Mouse (Mus musculus): ENCODE measurements around the gene Zfp57. TPM values are rescaled to one million over a fixed set of nuclear protein-coding genes. Genes with fewer than 3 reads are reported as not detected.

The Zfp57 gene
- total RNA-seq, 2 experiments from 2014 or later = 16.7 to 17.8 TPM

- TF ChIP-seq CTCF (IDR thresholded peaks at IDR 0.05) = peak; percentile 41
- Histone ChIP-seq H3K4me3 (peak overlapping the region; percentile 83), H3K27ac (peak overlapping the region; percentile 12; the same call in 1 of the 2 replicates)
- DNase-seq (ENCODE audit: extremely low spot score in 1 of 2, low spot score in 2 of 2) = no peak
- intact Hi-C loops (cut with DNase I) = loop anchor here (1.0 to 10.0 kb wide), 6 partner anchors 51 to 773 kb away; partner anchors contain the start of genes Trim26, Trim39, Znrd1 and Znrd1as
These were observed 47.0 kb downstream of the Zfp57 start for GRCm38 (mm10) chr17:37047981-37048380.

GRCm38 (mm10) chr17:37048383-37048782, 47.4 kb downstream of the Zfp57 start:
- TF ChIP-seq CTCF (IDR thresholded peaks at IDR 0.05) = no peak
- intact Hi-C loops (cut with DNase I) = loop anchor here (10.0 kb wide), 1 partner anchor 774 kb away; the partner anchor contains the start of gene Trim39

GRCm38 (mm10) chr17:37049570-37050310, 48.8 kb downstream of the Zfp57 start:
- H3K27ac ChIP-seq = peak overlapping the region; percentile 94
- intact Hi-C loops (cut with DNase I) = loop anchor here (10.0 kb wide), 1 partner anchor 775 kb away; the partner anchor contains the start of gene Trim39
- DNase-seq (ENCODE audit: extremely low spot score in 1 of 2, low spot score in 2 of 2) = peak; percentile 86 to 89
- TF ChIP-seq CTCF (IDR thresholded peaks at IDR 0.05) = peak; percentile 80
- H3K4me3 ChIP-seq = peak overlapping the region; percentile 80

More at GRCm38 (mm10) chr17:37048383-37048782, 47.4 kb downstream of the Zfp57 start:
- Histone ChIP-seq H3K27ac (peak overlapping the region; percentile 12; the same call in 1 of the 2 replicates), H3K4me3 (peak overlapping the region; percentile 40)
- DNase-seq (ENCODE audit: extremely low spot score in 1 of 2, low spot score in 2 of 2) = no peak

GRCm38 (mm10) chr17:37050399-37050798, 49.4 kb downstream of the Zfp57 start:
- peak; percentile 93 to 96 for DNase-seq (ENCODE audit: extremely low spot score in 1 of 2, low spot score in 2 of 2)
- Histone ChIP-seq H3K4me3 (peak overlapping the region; percentile 80), H3K27ac (peak overlapping the region; percentile 94)
- TF ChIP-seq CTCF (IDR thresholded peaks at IDR 0.05) = no peak
- intact Hi-C loops (cut with DNase I) = no loop called here

GRCm38 (mm10) chr17:37050876-37051275, 49.9 kb downstream of the Zfp57 start:
- no peak for TF ChIP-seq CTCF (IDR thresholded peaks at IDR 0.05)
- DNase-seq (ENCODE audit: extremely low spot score in 1 of 2, low spot score in 2 of 2) = peak in 1 of 2 experiments; percentile 55
- Histone ChIP-seq H3K27ac (peak overlapping the region; percentile 94), H3K4me3 (peak overlapping the region; percentile 80)
- intact Hi-C loops (cut with DNase I) = no loop called here

GRCm38 (mm10) chr17:37051745-37052144, 50.8 kb downstream of the Zfp57 start:
- H3K4me3 ChIP-seq = peak overlapping the region; percentile 80
- no peak for DNase-seq (ENCODE audit: extremely low spot score in 1 of 2, low spot score in 2 of 2)
- H3K27ac ChIP-seq = peak overlapping the region; percentile 94; the same call in 1 of the 2 replicates
- no peak for TF ChIP-seq CTCF (IDR thresholded peaks at IDR 0.05)
- intact Hi-C loops (cut with DNase I) = loop anchor here (2.0 kb wide), 1 partner anchor 19 kb away; no protein-coding TSS in a partner anchor

- no peak for DNase-seq (ENCODE audit: extremely low spot score in 1 of 2, low spot score in 2 of 2)
- Histone ChIP-seq H3K27ac (no peak overlapping the region), H3K4me3 (no peak overlapping the region)
- intact Hi-C loops (cut with DNase I) = no loop called here
- TF ChIP-seq CTCF (IDR thresholded peaks at IDR 0.05) = no peak
These were observed 56.0 kb downstream of the Zfp57 start for GRCm38 (mm10) chr17:37056957-37057356.

Other genes with a start within 250 kb of the Zfp57 start
- gene H2-M10.5, start 228.3 kb upstream of the Zfp57 start, total RNA-seq (2021) = not detected
- gene H2-M10.6, start 189.0 kb upstream of the Zfp57 start, total RNA-seq (2021) = not detected
- 10 to 100 TPM; 18.6 to 22.7 TPM for gene Trim26, start 164.0 kb upstream of the Zfp57 start, total RNA-seq (2021)
- not detected for gene Trim15, start 134.0 kb upstream of the Zfp57 start, total RNA-seq (2021)
- not detected for gene Trim10, start 131.6 kb upstream of the Zfp57 start, total RNA-seq (2021)
- not detected for gene Trim40, start 111.0 kb upstream of the Zfp57 start, total RNA-seq (2021)
- gene Trim31, start 103.0 kb upstream of the Zfp57 start, total RNA-seq (2021) = not detected
- 10 to 100 TPM in 1 of 2 experiments, 1 to 10 TPM in 1; 8.2 to 12.5 TPM for gene Rnf39, start 58.2 kb upstream of the Zfp57 start, total RNA-seq (2021)
- 100 to 1,000 TPM; 132 to 146 TPM for gene Ppp1r11, start 49.4 kb upstream of the Zfp57 start, total RNA-seq (2021)
- gene Znrd1, start 42.6 kb upstream of the Zfp57 start, total RNA-seq (2021) = 10 to 100 TPM; 30.6 to 31.6 TPM
- gene Znrd1as, start 42.6 kb upstream of the Zfp57 start, total RNA-seq (2021) = 1 to 10 TPM; 5.3 to 6.2 TPM
- not detected for gene 2410137M14Rik, start 19.9 kb upstream of the Zfp57 start, total RNA-seq (2021)
- under 1 TPM; 0.61 to 0.75 TPM for gene H2-M5, start 11.6 kb upstream of the Zfp57 start, total RNA-seq (2021)
- gene Mog, start 22.2 kb downstream of the Zfp57 start, total RNA-seq (2021) = 10 to 100 TPM; 29.1 to 29.2 TPM
- 100 to 1,000 TPM; 687 to 720 TPM for gene Gabbr1, start 44.8 kb downstream of the Zfp57 start, total RNA-seq (2021)
- gene Olfr90, start 87.3 kb downstream of the Zfp57 start, total RNA-seq (2021) = under 1 TPM in 1 of 2 experiments, not detected in 1; 0.12 TPM
- not detected for gene Olfr91, start 97.1 kb downstream of the Zfp57 start, total RNA-seq (2021)
- not detected for gene Olfr92, start 118.9 kb downstream of the Zfp57 start, total RNA-seq (2021)
- not detected for gene Olfr93, start 160.3 kb downstream of the Zfp57 start, total RNA-seq (2021)
- gene Ubd, start 192.7 kb downstream of the Zfp57 start, total RNA-seq (2021) = not detected
- not detected for gene Olfr94, start 199.8 kb downstream of the Zfp57 start, total RNA-seq (2021)
- not detected for gene Olfr95, start 212.0 kb downstream of the Zfp57 start, total RNA-seq (2021)
- not detected for gene Olfr96, start 219.0 kb downstream of the Zfp57 start, total RNA-seq (2021)
- not detected for gene Olfr97, start 236.2 kb downstream of the Zfp57 start, total RNA-seq (2021)